Mouse (Mus musculus): ENCODE results near the gene Zfp831.

DNA sequence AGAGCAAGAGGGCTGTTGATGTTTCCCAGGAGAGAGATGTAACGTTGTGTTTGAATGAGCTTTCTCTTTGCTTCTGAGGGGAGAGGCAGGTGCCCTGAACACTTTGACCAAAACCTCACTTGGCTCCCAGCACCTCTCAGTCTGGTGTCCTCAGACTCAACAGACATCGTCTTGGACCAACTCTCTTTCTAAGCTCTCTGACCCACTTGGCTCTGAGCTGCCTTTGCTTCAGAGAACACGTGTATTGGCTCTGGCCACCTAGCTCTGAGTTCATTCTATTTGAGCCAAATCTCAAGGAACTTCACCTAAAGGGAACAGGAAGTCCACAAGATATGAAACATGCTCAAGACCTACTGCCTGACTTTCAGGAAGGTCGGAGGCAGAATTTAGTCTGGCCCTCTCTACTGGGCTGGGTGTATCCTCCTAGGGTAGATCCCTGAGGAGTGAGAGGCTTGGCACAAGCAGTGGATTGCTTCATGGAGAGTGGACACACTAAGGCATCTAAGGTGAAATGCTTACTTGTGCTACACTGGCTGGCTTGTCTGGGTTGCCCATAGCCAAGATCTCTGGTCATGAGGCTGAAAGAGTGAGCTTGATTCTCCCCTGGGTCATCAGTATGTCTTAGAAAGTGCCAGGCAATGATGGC lies 37.8 kb upstream of the Zfp831 start:
- TF ChIP-seq CTCF (IDR thresholded peaks at IDR 0.05; ENCODE audit: extremely low read depth, insufficient read length, insufficient replicate concordance, low read depth, low read length) (no peak), POLR2A (IDR thresholded peaks at IDR 0.05; ENCODE audit: low read depth, low read length) (no peak)
